Mouse (Mus musculus): Measurements from ENCODE around the gene Elavl2. TPM values are rescaled to one million over a fixed set of nuclear protein-coding genes. Genes with fewer than 3 reads are reported as not detected.

Elavl2 gene
- polyA plus RNA-seq (2014; fragmentation: Illumina TruSeq; extraction: RNeasy Lipid Tissue Mini Kit (QIAGEN cat#74804); ENCODE audit: low replicate concordance): 0.56 TPM

DNA sequence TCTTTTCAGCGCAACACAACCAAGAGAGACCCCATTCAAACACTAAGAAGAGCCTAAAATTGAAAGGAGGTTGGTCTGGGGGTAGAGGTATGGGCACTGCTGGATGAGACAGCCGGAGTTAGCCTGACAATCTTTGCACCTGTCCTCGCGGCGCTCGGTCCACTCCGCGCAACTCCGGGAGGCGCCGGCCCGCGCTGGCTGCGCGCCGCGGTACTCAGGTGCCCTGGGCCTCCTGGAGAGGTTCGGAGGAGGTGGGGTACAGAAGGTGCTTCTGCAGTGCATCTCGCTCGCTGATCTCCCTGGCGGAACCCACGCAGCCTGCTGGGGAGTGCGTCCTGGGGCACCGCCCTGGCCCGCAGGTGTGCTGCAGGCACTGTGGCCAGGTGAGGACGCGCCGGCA, at the start of gene Elavl2:
Gene Elavl2 (minus strand): TSS at position 363 of the 400 bp plus-strand sequence.

